Mouse (Mus musculus) right cerebral cortex, postnatal 4 days (tissue): Measurements from ENCODE around the gene Dtwd1.
"Not testable (repeated sequence)": the region's sequence is repeated elsewhere in the genome, so short reads cannot be mapped to it uniquely, and the experiment has no call there.

ENCODE experiments used
- DNase-seq: peaks from one replicate; pipeline ENCODE4 v3.0.0-alpha.2; 2022

The Dtwd1 gene

GRCm38 (mm10) chr2:126151855-126152571 is at the start of gene Dtwd1, which contains the start of gene Fam227b:
Gene Dtwd1, plus strand, starts transcription at chr2:126152141.
Gene Fam227b, minus strand, starts transcription at chr2:126152004.
- DNase-seq: peak; percentile 98

- no peak for DNase-seq
Measured at GRCm38 (mm10) chr2:126147723-126148122, 4.2 kb upstream of the Dtwd1 start.

GRCm38 (mm10) chr2:126165277-126166018 is 13.5 kb downstream of the Dtwd1 start:
- no peak for DNase-seq

GRCm38 (mm10) chr2:126166335-126166734 is 14.4 kb downstream of the Dtwd1 start:
- no peak for DNase-seq

GRCm38 (mm10) chr2:126166848-126167617 is 15.1 kb downstream of the Dtwd1 start:
- no peak for DNase-seq

GRCm38 (mm10) chr2:126171427-126171826 is 19.5 kb downstream of the Dtwd1 start:
- no peak for DNase-seq

GRCm38 (mm10) chr2:126191306-126191705 is 39.4 kb downstream of the Dtwd1 start:
- no peak for DNase-seq

- DNase-seq: no peak
Measured at GRCm38 (mm10) chr2:126192129-126192528, 40.2 kb downstream of the Dtwd1 start.

GRCm38 (mm10) chr2:126195631-126196356 is 43.9 kb downstream of the Dtwd1 start:
- DNase-seq: no peak

- DNase-seq: no peak
Measured at GRCm38 (mm10) chr2:126198971-126199370, 47.0 kb downstream of the Dtwd1 start.

- no peak for DNase-seq
Measured at GRCm38 (mm10) chr2:126211011-126211680, 59.2 kb downstream of the Dtwd1 start.

GRCm38 (mm10) chr2:126214800-126215199 is 62.9 kb downstream of the Dtwd1 start, which contains the start of gene Gm17555:
Gene Gm17555, plus strand, starts transcription at chr2:126215100.
- DNase-seq: not testable (repeated sequence)
